Mouse (Mus musculus) forebrain, embryonic 11.5 days (tissue): ENCODE data around the gene Mars2. TPM values are rescaled to one million over a fixed set of nuclear protein-coding genes. Genes with fewer than 3 reads are reported as not detected.
A peak's percentile ranks its signal among the peaks of the same experiment; 100 is the strongest.

Experiments used
- ATAC-seq: fragments of 200-750 bp; cut with Nextera tagmentation; replicated peaks from 2 replicates; pipeline ENCODE4 v1.8.0; 2017; ENCODE audit warnings: moderate TSS enrichment; ENCODE audit not compliant: low FRiP score
- DNase-seq: peaks from one replicate; pipeline ENCODE4 v3.0.0-alpha.2; 2017; ENCODE audit warnings: low spot score
- H3K27ac ChIP-seq: fragments of 300-500 bp; sonication (generic); 2 replicates; pipeline ENCODE4 v1.5.1; 2014; ENCODE audit warnings: low read depth, low read length
- H3K27me3 ChIP-seq: fragments of 300-500 bp; sonication (generic); 2 replicates; pipeline ENCODE4 v1.6.1; 2014; ENCODE audit warnings: mild to moderate bottlenecking, low read length, mixed read lengths; ENCODE audit not compliant: control insufficient read depth, insufficient read depth
- H3K36me3 ChIP-seq: fragments of 300-500 bp; sonication (generic); 2 replicates; pipeline ENCODE4 v1.6.1; 2014; ENCODE audit warnings: mild to moderate bottlenecking, low read length, moderate library complexity, mixed read lengths; ENCODE audit not compliant: control insufficient read depth, insufficient read depth
- H3K4me1 ChIP-seq: fragments of 300-500 bp; sonication (generic); replicated peaks from 2 replicates; pipeline ENCODE4 v1.6.1; 2014; ENCODE audit warnings: low read length, mixed read lengths; ENCODE audit not compliant: control insufficient read depth, insufficient read depth
- H3K4me2 ChIP-seq: fragments of 300-500 bp; sonication (generic); 2 replicates; pipeline ENCODE4 v1.6.1; 2014; ENCODE audit warnings: low read depth, mild to moderate bottlenecking, low read length, moderate library complexity, mixed read lengths; ENCODE audit not compliant: severe bottlenecking
- H3K4me3 ChIP-seq: fragments of 300-500 bp; sonication (generic); 2 replicates; pipeline ENCODE4 v1.5.1; 2014; ENCODE audit warnings: low read depth, low read length
- H3K9ac ChIP-seq: fragments of 300-500 bp; sonication (generic); 2 replicates; pipeline ENCODE4 v1.6.1; 2014; ENCODE audit warnings: low read length
- H3K9me3 ChIP-seq: fragments of 300-500 bp; sonication (generic); 2 replicates; pipeline ENCODE4 v1.6.1; 2016; ENCODE audit warnings: low read length, mixed read lengths; ENCODE audit not compliant: control insufficient read depth
- WGBS: fragments of 180-500 bp; shearing (Covaris S2); extraction: QIAGEN DNeasy Blood & Tissue Kit; methylation state at CpG from one replicate; pipeline ENCODE4 v1.1.7; 2014; 5-methylcytosine and 5-hydroxymethylcytosine counted together
- polyA plus RNA-seq: library from polyadenylated mRNA; unstranded; fragments of >200 nt; fragmentation: Nextera tagmentation; extraction: Ambion mirVana; gene quantifications from 2 replicates; pipeline ENCODE4 v1.2.1, GENCODE M21; 2014

Gene Mars2
- 3.7 and 3.8 TPM in 2 replicates for polyA plus RNA-seq

DNA sequence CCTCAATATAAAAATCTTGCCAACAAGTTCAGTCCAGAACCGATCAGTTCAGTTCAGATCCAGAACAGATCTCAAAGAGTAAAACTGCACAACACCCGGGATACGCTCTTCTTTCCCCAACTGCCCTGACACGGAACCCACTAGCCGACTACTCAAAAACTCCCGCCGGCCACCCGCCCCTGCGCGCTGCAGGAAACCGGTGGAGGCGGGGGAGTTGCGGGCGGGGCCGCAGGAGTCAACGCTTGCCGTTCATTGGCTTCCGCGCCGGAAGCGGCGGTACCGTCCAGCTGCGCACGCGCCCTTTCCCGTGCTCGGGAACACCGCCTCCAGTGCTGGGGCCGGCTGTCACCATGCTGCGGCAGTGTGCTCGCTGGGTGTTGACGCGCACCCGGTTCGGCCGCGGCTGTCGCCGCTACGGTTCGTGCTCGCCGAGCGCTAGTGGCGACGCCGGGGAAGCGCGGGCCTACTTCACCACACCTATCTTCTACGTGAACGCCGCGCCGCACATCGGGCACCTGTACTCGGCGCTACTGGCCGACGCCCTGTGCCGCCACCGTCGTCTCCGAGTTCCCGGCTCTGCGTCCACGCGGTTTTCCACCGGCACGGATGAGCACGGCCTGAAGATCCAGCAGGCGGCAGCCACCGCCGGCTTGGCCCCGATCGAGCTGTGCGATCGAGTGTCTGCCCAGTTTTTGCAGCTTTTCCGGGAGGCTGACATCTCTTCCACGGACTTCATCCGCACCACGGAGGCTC lies at the start of gene Mars2:
TSS of gene Mars2 (plus strand) at position 288 of the 753 bp plus-strand sequence.
- DNase-seq = peak; percentile 98
- Histone ChIP-seq H3K9me3 (no peaks in the 10 kb centered on the region), H3K9ac (peak within 1 kb of the TSS; percentile 75), H3K27me3 (no peaks in the 10 kb centered on the region), H3K36me3 (no peaks in the 10 kb centered on the region), H3K4me1 (peaks cover 10% of the 10 kb centered on the region), H3K4me2 (peak within 1 kb of the TSS; percentile 97), H3K27ac (0 out of 2 replicates have a peak within 1 kb of the TSS, but pooled peaks have one; percentile 31), H3K4me3 (peak within 1 kb of the TSS; percentile 75)
- WGBS = 0% methylated on average over 82 of the region's 82 CpGs
- ATAC-seq = peak; percentile 98

DNA sequence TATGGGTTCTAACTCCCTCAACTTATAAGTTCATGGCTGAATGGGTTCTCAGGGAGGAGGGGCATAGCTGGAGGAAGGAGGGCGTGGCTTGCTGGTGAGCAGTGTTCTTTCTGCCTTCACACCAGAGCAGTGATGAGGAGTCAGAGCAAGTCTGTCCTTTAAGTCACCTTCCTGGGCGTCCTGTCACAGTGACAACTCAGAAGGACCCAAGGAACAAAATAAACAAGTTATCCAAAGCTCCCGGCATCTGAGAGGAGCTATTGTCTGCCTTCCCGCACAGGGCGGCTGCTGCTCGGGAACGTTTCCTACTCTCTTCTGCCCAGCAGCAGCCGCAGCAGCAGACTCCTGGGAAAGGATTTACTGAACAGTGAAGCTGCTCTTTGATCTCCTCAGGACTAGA lies 45.0 kb upstream of the Mars2 start:
- Histone ChIP-seq H3K27me3 (peaks cover 2% of the 10 kb centered on the region; the same call in 1 of the 2 replicates), H3K4me1 (peaks cover 5% of the 10 kb centered on the region; the same call in 1 of the 2 replicates), H3K36me3 (no peaks in the 10 kb centered on the region), H3K27ac (no peak overlapping the region), H3K9me3 (no peaks in the 10 kb centered on the region), H3K9ac (no peak overlapping the region), H3K4me3 (peak overlapping the region; percentile 11; the same call in 1 of the 2 replicates), H3K4me2 (peak overlapping the region; percentile 40)
- DNase-seq = no peak
- peak; percentile 47; the same call in 1 of the 2 replicates for ATAC-seq
- 11% methylated on average over 8 of the region's 8 CpGs for WGBS

DNA sequence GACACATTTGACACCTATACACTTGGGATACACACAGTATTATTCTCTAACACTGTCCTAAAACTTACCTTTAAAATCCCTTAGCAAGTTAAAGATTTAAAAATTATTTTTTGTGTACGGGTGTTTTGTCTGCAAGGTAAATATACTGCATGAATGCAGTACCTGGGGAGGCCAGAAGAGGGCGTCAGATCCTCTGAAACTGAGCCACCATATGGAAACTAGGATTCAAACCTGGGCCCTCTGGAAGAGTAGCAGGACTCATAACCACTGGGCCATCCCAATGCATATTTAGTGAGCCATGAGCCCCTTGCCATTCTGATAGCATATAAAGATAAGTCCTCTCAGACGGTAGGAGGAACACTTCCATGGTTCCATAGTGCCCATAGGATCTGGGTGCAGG lies 44.2 kb upstream of the Mars2 start:
- DNase-seq (peak; percentile 70), ATAC-seq (no peak)
- Histone ChIP-seq H3K36me3 (no peaks in the 10 kb centered on the region), H3K9me3 (no peaks in the 10 kb centered on the region), H3K4me2 (no peak overlapping the region), H3K27ac (no peak overlapping the region), H3K27me3 (peaks cover 2% of the 10 kb centered on the region; the same call in 1 of the 2 replicates), H3K9ac (no peak overlapping the region), H3K4me3 (no peak overlapping the region), H3K4me1 (peaks cover 5% of the 10 kb centered on the region; the same call in 1 of the 2 replicates)
- WGBS = 51% methylated on average over 3 of the region's 3 CpGs

DNA sequence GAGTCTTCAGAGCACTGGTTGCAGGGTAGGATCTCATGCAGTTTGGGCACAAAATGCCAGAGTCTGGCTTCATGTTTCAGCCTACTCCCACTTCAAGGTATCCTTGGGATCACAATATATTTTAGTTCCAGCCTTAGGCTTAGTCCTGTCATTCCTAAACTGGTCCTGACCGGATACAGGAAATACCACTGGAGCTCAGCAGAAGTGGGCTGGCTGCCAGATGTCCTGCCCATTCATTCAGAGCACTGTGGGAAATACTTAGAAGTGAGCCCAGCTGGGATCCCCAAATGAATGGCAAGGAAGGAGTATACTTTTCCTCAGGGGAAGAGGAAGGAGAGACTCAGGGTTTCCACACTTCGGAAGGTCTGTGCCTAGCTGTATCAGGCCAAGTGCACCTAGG lies 43.7 kb upstream of the Mars2 start:
- 42% methylated on average over 2 of the region's 2 CpGs for WGBS
- H3K4me2 ChIP-seq = no peak overlapping the region
- no peak overlapping the region for H3K27ac ChIP-seq
- H3K9me3 ChIP-seq = no peaks in the 10 kb centered on the region
- peaks cover 5% of the 10 kb centered on the region; the same call in 1 of the 2 replicates for H3K4me1 ChIP-seq
- H3K36me3 ChIP-seq = no peaks in the 10 kb centered on the region
- H3K9ac ChIP-seq = no peak overlapping the region
- H3K27me3 ChIP-seq = peaks cover 2% of the 10 kb centered on the region; the same call in 1 of the 2 replicates
- no peak overlapping the region for H3K4me3 ChIP-seq
- DNase-seq = peak; percentile 60
- peak; percentile 54; the same call in 1 of the 2 replicates for ATAC-seq

DNA sequence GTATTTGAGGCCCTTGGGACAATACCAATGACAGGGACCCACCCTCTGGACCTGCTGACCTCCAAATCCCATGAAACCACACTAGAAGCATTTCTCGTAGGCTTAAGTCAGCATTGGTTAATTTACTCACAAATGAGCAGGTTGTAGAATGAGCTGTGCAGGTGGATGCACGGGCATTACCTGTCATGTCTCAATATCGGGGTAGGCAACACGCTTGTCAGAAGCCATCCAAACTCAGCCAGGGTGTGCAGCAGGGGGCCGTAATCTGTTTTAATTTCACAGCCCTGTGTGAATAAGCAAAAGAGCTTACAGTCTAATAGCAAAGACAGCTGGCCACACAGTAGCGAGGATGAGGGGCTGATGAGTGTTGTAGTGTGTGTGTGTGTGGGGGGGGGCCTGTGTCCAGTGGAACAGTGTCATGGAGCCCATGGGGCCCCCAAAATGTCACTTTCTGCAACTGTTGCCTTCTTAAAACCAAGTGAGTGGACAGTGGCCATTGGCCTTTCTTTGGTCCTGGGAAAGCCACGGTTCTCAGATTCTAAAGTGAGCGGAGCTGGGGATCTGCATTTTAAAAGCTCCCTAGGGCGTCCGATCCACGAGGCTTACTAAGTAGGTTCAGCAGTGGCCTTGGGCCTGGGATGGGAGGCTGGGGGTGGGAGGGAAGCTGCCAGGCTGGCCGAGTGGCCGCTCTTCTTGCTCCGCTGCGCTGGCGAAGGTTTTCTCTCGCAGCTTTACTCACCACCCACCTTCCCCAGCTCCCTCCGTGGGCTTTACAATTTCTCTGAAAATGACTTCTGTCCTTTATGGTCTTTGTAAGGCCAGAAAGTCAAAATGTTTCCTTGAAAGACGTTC lies 42.7 kb upstream of the Mars2 start:
- Histone ChIP-seq H3K4me2 (peak overlapping the region; percentile 26; the same call in 1 of the 2 replicates), H3K9ac (no peak overlapping the region), H3K9me3 (no peaks in the 10 kb centered on the region), H3K36me3 (no peaks in the 10 kb centered on the region), H3K4me3 (no peak overlapping the region), H3K27ac (no peak overlapping the region), H3K27me3 (peaks cover 2% of the 10 kb centered on the region; the same call in 1 of the 2 replicates), H3K4me1 (peaks cover 9% of the 10 kb centered on the region; the same call in 1 of the 2 replicates)
- DNase-seq (peak; percentile 55), ATAC-seq (no peak)
- WGBS = 23% methylated on average over 19 of the region's 19 CpGs

DNA sequence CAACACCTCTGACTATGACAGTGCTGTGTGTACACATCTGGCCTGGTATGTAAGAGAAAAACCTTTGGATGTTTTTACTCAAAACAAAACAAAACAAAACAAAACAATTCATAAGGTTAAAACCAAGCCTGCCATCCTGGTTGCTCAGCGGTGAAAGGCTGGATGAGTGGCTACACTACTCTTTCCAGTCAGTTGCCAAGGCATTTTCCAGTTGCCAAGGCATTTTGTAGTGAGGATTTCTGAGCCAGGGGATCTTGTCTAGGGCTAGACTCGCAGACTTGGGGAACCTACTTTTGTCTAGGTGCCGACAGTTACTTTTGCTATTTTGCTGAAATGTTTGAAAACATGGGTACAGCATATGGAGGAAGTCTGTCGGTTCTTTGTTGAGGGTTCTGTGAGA lies 42.0 kb upstream of the Mars2 start:
- peaks cover 9% of the 10 kb centered on the region; the same call in 1 of the 2 replicates for H3K4me1 ChIP-seq
- H3K9me3 ChIP-seq = no peaks in the 10 kb centered on the region
- H3K27me3 ChIP-seq = peaks cover 2% of the 10 kb centered on the region; the same call in 1 of the 2 replicates
- no peak overlapping the region for H3K4me2 ChIP-seq
- ATAC-seq (no peak), DNase-seq (no peak)
- WGBS = 63% methylated on average over 4 of the region's 4 CpGs
- no peak overlapping the region for H3K4me3 ChIP-seq
- no peak overlapping the region for H3K27ac ChIP-seq
- no peak overlapping the region for H3K9ac ChIP-seq
- no peaks in the 10 kb centered on the region for H3K36me3 ChIP-seq

- no peak for DNase-seq
- Histone ChIP-seq H3K9ac (no peak overlapping the region), H3K27ac (no peak overlapping the region), H3K4me1 (peaks cover 9% of the 10 kb centered on the region; the same call in 1 of the 2 replicates), H3K27me3 (peaks cover 2% of the 10 kb centered on the region; the same call in 1 of the 2 replicates), H3K4me2 (no peak overlapping the region), H3K36me3 (no peaks in the 10 kb centered on the region), H3K4me3 (no peak overlapping the region), H3K9me3 (no peaks in the 10 kb centered on the region)
- no peak for ATAC-seq
- WGBS = 44% methylated on average over 6 of the region's 6 CpGs
Measured at GRCm38 (mm10) chr1:55196327-55197003, 40.5 kb upstream of the Mars2 start.

- Histone ChIP-seq H3K27ac (no peak overlapping the region), H3K9me3 (no peaks in the 10 kb centered on the region), H3K4me1 (peaks cover 9% of the 10 kb centered on the region; the same call in 1 of the 2 replicates), H3K9ac (no peak overlapping the region), H3K4me3 (no peak overlapping the region), H3K4me2 (no peak overlapping the region), H3K36me3 (no peaks in the 10 kb centered on the region), H3K27me3 (peaks cover 2% of the 10 kb centered on the region; the same call in 1 of the 2 replicates)
- peak; percentile 68 for ATAC-seq
- WGBS = 14% methylated on average over 3 of the region's 3 CpGs
- DNase-seq = peak; percentile 56
Measured at GRCm38 (mm10) chr1:55198719-55199118, 38.3 kb upstream of the Mars2 start.
